Mouse (Mus musculus) cerebellum, adult 2 months (tissue): ENCODE results near the gene Iqgap2.

Source experiments
- CTCF ChIP-seq: fragments of 200-500 bp; IDR thresholded peaks from 2 replicates; pipeline ENCODE4 v1.5.1; 2011; ENCODE audit warnings: low read depth, mild to moderate bottlenecking, control low read depth, low read length, moderate library complexity, borderline replicate concordance; ENCODE audit not compliant: insufficient read depth
- POLR2A ChIP-seq: fragments of 200-500 bp; IDR thresholded peaks from 2 replicates; pipeline ENCODE4 v1.6.1; 2011; ENCODE audit warnings: low read length, control low read depth, borderline replicate concordance; ENCODE audit not compliant: insufficient read depth

- no peak for TF ChIP-seq POLR2A
- no peak for TF ChIP-seq CTCF
Observed at GRCm38 (mm10) chr13:95752386-95752785, 139.3 kb downstream of the Iqgap2 start.
